Mouse (Mus musculus) midbrain, embryonic 11.5 days (tissue): ENCODE measurements at regions not wholly inside any gene's neighbourhood (a gene's known extent, or its start where the extent isn't known, plus 50 kb on each side); places are given as distances from the start of the nearest gene placed in this dataset.

Experiments used
- ATAC-seq: fragments of 200-750 bp; cut with Nextera tagmentation; 2 replicates; pipeline ENCODE4 v1.8.0; 2017; ENCODE audit warnings: moderate TSS enrichment, moderate library complexity; ENCODE audit not compliant: low FRiP score
- DNase-seq: peaks from one replicate; pipeline ENCODE4 v3.0.0; 2015; ENCODE audit warnings: low spot score; ENCODE audit errors: missing footprints
- H3K27ac ChIP-seq: fragments of 300-500 bp; sonication (generic); 2 replicates; pipeline ENCODE4 v1.5.1; 2014; ENCODE audit warnings: low read depth, low read length
- H3K27me3 ChIP-seq: fragments of 300-500 bp; sonication (generic); 2 replicates; pipeline ENCODE4 v1.6.1; 2014; ENCODE audit warnings: mild to moderate bottlenecking, low read length, moderate library complexity, mixed read lengths; ENCODE audit not compliant: control insufficient read depth, insufficient read depth
- H3K36me3 ChIP-seq: fragments of 300-500 bp; sonication (generic); 2 replicates; pipeline ENCODE4 v1.6.1; 2014; ENCODE audit warnings: mild to moderate bottlenecking, low read length, moderate library complexity, mixed read lengths; ENCODE audit not compliant: control insufficient read depth, insufficient read depth
- H3K4me1 ChIP-seq: fragments of 300-500 bp; sonication (generic); 2 replicates; pipeline ENCODE4 v1.6.1; 2014; ENCODE audit warnings: low read length; ENCODE audit not compliant: control insufficient read depth, insufficient read depth
- H3K4me2 ChIP-seq: fragments of 300-500 bp; sonication (generic); 2 replicates; pipeline ENCODE4 v1.6.1; 2014; ENCODE audit warnings: mild to moderate bottlenecking, moderate library complexity
- H3K4me3 ChIP-seq: fragments of 300-500 bp; sonication (generic); 2 replicates; pipeline ENCODE4 v1.5.1; 2014; ENCODE audit warnings: low read depth, low read length
- H3K9ac ChIP-seq: fragments of 300-500 bp; sonication (generic); 2 replicates; pipeline ENCODE4 v1.6.1; 2014; ENCODE audit warnings: low read length
- H3K9me3 ChIP-seq: fragments of 300-500 bp; sonication (generic); 2 replicates; pipeline ENCODE4 v1.6.1; 2016; ENCODE audit warnings: low read length; ENCODE audit not compliant: control insufficient read depth
- WGBS: fragments of 180-500 bp; shearing (Covaris S2); extraction: QIAGEN DNeasy Blood & Tissue Kit; methylation state at CpG from one replicate; pipeline ENCODE4 v1.1.7; 2014; 5-methylcytosine and 5-hydroxymethylcytosine counted together

DNA sequence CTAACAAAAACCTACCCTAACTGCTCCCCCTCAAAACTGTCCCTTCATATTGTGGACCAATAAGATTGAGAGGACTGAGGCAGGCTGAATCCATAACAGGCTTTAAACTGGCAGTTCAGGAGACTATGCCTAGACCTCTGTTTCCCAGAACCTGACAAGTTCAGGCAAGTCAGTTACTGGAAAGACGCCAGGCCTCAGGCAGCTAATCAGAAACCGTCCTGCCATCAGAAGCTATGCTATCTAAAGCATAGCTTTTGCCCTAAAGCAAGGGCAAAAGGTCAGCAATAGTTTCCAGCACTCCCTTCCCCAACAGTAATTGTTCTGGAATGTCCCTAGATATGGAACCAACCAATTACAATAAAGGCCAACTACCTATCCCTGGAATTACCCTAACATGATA lies 273.0 kb downstream of the Bche start:
- Histone ChIP-seq H3K4me2 (no peak overlapping the region), H3K9ac (no peak overlapping the region), H3K4me3 (no peak overlapping the region), H3K4me1 (0 out of 2 replicates have a peak, but pooled peaks cover 3% of the 10 kb centered on the region), H3K27ac (no peak overlapping the region), H3K36me3 (no peaks in the 10 kb centered on the region), H3K27me3 (no peaks in the 10 kb centered on the region), H3K9me3 (no peaks in the 10 kb centered on the region)
- ATAC-seq (no peak), DNase-seq (no peak)
- 98% methylated on average over 2 of the region's 2 CpGs for WGBS

DNA sequence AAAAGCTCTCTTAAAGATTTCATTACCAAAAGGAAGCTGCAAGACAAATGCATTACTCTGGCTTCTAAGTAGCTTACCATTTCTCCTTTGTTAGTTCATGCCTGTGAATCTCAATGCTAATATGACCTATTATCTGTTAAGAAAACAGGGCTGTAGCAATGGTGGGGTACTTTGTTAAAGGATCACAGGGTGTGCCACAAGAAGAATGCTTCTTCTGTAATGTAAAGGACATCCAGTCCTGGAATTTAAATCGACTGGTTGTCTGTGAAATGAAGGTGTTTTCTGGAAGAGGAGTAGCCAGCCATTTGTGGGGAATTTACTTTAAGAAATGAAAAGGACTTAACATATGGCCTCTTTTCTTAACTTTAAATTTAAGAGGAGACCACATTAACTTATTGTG lies 273.9 kb downstream of the Bche start:
- Histone ChIP-seq H3K4me2 (no peak overlapping the region), H3K36me3 (no peaks in the 10 kb centered on the region), H3K9me3 (no peaks in the 10 kb centered on the region), H3K27ac (no peak overlapping the region), H3K27me3 (no peaks in the 10 kb centered on the region), H3K4me1 (0 out of 2 replicates have a peak, but pooled peaks cover 3% of the 10 kb centered on the region), H3K9ac (no peak overlapping the region), H3K4me3 (no peak overlapping the region)
- ATAC-seq: no peak
- 22% methylated on average over 1 of the region's 1 CpGs for WGBS
- DNase-seq: no peak

DNA sequence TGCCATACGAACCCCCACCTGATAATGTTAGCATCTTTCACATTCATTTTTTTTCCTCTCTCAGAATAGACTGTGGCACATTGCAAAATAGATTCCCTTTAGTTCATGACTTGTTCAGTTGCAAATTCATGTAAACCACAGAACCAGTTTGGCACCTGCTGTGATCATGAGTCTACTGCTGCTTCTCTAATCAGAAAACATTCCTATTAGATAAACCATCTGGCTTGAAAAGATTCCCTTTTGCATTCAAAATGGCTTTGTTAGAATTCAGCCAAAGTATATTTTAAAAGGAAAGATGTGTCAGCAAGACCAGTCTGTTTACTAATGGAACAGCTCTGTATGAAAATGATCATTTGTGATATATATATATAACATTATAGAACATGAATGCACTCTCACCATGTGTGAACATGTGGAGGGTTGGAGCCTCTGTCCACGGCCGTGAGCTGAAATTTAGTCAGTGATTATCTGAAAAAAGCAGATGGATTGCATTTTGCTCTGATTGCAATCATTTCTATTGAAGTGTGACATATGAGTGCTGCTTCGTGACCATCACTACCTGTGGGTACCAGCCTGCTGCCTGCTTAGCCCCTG lies 298.2 kb downstream of the Bche start:
- no peak for ATAC-seq
- 79% methylated on average over 4 of the region's 4 CpGs for WGBS
- H3K4me1 ChIP-seq: no peaks in the 10 kb centered on the region

DNA sequence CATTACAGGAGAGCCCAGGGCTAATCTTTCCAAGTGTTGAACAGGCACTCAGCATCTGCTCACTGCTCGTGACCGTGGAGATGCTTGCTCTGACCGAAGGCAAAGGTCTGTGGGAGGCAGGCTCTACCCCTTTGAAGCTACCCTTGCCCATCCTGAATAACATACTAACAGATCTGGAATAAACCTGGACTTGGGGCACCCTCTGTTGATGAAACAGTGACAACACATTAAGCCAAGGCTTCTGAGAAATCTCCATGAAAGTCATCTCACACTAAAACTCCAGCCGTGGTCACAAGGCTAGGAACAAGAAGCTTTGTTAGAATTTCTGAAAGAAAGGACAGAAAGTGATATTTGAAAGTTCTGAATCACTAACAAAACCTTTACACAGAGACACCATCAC lies 306.8 kb downstream of the Bche start:
- ATAC-seq (no peak), DNase-seq (no peak)
- Histone ChIP-seq H3K4me1 (no peaks in the 10 kb centered on the region), H3K9me3 (no peaks in the 10 kb centered on the region), H3K36me3 (no peaks in the 10 kb centered on the region), H3K9ac (no peak overlapping the region), H3K4me3 (no peak overlapping the region), H3K27me3 (no peaks in the 10 kb centered on the region), H3K4me2 (no peak overlapping the region), H3K27ac (no peak overlapping the region)
- 83% methylated on average over 4 of the region's 4 CpGs for WGBS

More for the DNA sequence above, 298.2 kb downstream of the Bche start:
- no peaks in the 10 kb centered on the region for H3K27me3 ChIP-seq
- no peaks in the 10 kb centered on the region for H3K9me3 ChIP-seq
- peak; percentile 82 for DNase-seq
- H3K9ac ChIP-seq: no peak overlapping the region
- no peak overlapping the region for H3K4me2 ChIP-seq
- H3K27ac ChIP-seq: no peak overlapping the region
- H3K4me3 ChIP-seq: no peak overlapping the region
- H3K36me3 ChIP-seq: no peaks in the 10 kb centered on the region

DNA sequence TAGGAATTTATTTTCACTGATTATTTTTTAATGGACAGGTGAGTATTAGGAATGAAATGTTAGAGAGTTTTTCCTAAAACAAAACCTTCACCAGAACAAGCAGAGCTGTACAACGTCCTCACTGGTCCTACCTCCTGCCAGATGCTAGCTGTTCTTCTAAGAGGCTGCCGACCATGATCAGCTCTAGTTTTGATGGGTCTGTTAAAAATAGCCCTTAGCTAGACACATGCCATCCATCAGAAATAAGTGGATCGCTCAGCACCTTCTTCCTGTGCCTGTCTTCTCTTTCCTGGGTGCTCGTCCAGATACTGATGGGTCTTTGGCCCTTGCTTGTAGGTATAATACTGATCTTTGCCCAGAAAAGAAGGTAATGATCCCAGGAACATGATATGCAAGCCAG lies 312.4 kb downstream of the Bche start:
- 80% methylated on average over 4 of the region's 4 CpGs for WGBS
- H3K4me1 ChIP-seq: no peaks in the 10 kb centered on the region

DNA sequence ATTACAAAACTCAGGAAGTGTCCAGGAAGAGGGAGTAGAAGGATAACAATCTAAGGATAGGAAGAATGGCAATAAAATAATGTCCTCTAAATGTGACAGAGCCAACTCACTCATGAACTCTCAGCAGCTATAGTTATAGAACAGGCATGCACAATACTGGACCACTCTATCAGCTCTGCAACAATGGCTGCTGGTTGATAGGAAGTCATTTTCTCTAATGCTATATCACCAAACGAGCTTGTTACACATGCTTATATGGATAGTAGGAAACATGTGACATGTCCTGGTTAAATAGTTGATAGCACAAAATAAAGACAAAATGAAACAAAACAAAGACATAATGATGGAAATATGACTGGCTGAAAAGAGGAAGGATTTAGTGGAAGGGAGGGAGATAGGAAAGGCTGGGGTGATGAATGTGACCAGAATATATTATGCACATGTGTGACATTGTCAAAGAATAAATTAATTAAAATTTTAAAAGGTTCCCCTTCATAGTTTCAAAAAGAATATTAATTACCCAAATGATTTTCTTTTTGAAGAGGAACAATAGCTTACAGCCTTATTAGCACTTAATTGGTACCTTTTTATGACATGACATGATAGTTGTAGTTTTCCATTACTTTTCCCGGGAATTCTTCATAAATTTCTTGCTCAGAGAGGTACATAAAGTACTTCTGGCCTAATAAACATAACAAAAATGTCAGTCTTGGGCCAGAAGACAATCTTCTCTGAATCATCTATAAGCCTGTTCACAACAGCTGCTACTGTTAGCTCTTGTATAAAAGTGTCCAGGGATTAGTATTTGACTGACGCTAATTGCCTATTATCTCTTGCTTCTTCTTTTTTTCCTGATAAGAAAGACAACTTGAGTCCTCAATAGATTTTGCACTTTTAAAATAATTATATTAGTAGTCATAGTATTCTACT lies 318.2 kb downstream of the Bche start:
- ATAC-seq: no peak
- Histone ChIP-seq H3K4me1 (no peaks in the 10 kb centered on the region), H3K4me2 (no peak overlapping the region), H3K4me3 (no peak overlapping the region), H3K9ac (no peak overlapping the region), H3K9me3 (no peaks in the 10 kb centered on the region), H3K27ac (no peak overlapping the region), H3K27me3 (no peaks in the 10 kb centered on the region), H3K36me3 (no peaks in the 10 kb centered on the region)
- 83% methylated on average over 3 of the region's 3 CpGs for WGBS
- no peak for DNase-seq

More for the DNA sequence above, 312.4 kb downstream of the Bche start:
- H3K4me2 ChIP-seq: no peak overlapping the region
- H3K36me3 ChIP-seq: no peaks in the 10 kb centered on the region
- no peaks in the 10 kb centered on the region for H3K9me3 ChIP-seq
- no peak overlapping the region for H3K27ac ChIP-seq
- no peaks in the 10 kb centered on the region for H3K27me3 ChIP-seq
- no peak overlapping the region for H3K9ac ChIP-seq
- ATAC-seq (no peak), DNase-seq (no peak)
- H3K4me3 ChIP-seq: no peak overlapping the region

DNA sequence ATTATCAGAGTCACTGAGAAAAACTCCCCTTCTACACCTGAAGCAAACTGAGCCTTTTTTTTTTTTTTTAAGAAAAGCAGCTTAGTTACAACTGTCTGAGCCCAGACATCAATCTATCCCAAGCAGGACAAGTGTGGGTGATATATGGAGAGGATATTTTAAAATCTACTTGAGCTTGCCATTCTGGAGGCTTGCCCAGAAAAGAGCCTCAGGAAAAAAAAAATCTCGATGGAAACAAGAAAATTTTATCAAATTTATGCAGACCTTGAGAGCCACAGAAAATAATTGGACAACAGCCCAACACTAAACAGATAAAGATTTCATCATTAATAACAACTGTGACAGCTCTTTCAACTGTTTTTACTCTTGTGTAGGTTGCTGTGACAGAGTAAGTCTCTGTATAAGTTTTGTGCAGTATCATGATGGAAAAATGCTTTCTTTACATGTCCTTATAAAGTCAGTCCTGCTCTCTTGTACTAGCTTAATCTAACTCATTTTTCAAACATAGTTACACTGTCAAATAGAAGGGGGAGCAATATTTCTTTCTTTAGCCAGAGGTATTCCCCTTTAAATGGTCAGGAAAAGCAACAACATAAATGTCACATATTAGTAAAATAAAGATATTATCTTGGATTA lies 297.4 kb upstream of the Slitrk3 start:
- ATAC-seq (no peak), DNase-seq (no peak)
- Histone ChIP-seq H3K27ac (no peak overlapping the region), H3K4me2 (no peak overlapping the region), H3K4me1 (no peaks in the 10 kb centered on the region), H3K9ac (no peak overlapping the region), H3K36me3 (no peaks in the 10 kb centered on the region), H3K4me3 (no peak overlapping the region), H3K9me3 (no peaks in the 10 kb centered on the region), H3K27me3 (no peaks in the 10 kb centered on the region)
- 67% methylated on average over 1 of the region's 1 CpGs for WGBS

DNA sequence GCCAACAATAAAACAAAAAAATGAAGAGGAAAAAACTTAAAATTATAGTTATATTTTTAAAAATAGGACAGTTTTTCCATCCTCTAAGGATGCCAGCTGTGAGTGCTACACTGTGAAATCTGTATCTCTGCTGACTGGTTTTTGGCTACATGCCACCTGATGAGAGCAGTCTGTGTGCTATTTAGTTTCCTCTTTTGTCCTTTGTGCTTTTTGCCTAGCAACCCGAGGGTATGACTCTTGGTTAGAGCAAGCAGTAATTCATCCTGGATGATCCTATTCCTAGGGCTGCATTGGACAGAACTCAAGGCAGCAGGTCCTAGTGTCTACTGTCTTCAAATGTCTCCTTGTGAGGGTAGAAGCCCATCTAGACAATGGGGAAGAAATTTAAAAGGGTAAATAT lies 285.6 kb upstream of the Slitrk3 start:
- no peak for DNase-seq
- Histone ChIP-seq H3K36me3 (no peaks in the 10 kb centered on the region), H3K9me3 (no peaks in the 10 kb centered on the region), H3K4me1 (no peaks in the 10 kb centered on the region), H3K4me3 (no peak overlapping the region), H3K4me2 (no peak overlapping the region), H3K27ac (no peak overlapping the region), H3K9ac (no peak overlapping the region), H3K27me3 (no peaks in the 10 kb centered on the region)
- 11% methylated on average over 1 of the region's 1 CpGs for WGBS
- ATAC-seq: peak; percentile 74

DNA sequence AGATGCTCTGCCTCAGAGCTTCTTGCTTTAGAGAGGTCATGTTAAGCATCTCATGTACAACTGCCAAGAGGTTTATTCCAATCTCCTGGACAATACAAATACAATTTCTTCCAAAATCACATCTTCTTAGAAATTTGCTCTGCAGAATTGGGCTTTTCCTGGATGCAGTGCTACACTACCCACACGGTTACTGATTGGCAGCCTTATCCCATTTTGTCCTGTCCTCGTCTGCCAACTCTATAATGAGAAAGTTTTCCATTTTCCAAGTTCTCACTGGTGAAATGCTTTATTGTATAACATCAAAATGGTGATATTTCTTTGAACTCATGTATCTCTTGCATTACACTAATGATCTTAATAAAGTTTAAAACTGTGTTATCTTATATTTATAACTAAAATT lies 282.1 kb upstream of the Slitrk3 start:
- Histone ChIP-seq H3K9ac (no peak overlapping the region), H3K4me3 (no peak overlapping the region), H3K9me3 (no peaks in the 10 kb centered on the region), H3K27me3 (no peaks in the 10 kb centered on the region), H3K27ac (no peak overlapping the region), H3K4me1 (no peaks in the 10 kb centered on the region), H3K36me3 (no peaks in the 10 kb centered on the region), H3K4me2 (no peak overlapping the region)
- WGBS: 88% methylated on average over 2 of the region's 2 CpGs
- DNase-seq: no peak
- no peak for ATAC-seq
